Mouse (Mus musculus) heart, embryonic 13.5 days (tissue): Measurements from ENCODE around the gene Tesc. TPM values are rescaled to one million over a fixed set of nuclear protein-coding genes. Genes with fewer than 3 reads are reported as not detected.

Source experiments
- ATAC-seq: fragments of 200-750 bp; cut with Nextera tagmentation; 2 replicates; pipeline ENCODE4 v1.8.0; 2017; ENCODE audit warnings: moderate TSS enrichment; ENCODE audit not compliant: insufficient number of reproducible peaks, low FRiP score, low TSS enrichment; ENCODE audit errors: extremely low read depth
- H3K27ac ChIP-seq: fragments of 300-500 bp; sonication (generic); replicated peaks from 2 replicates; pipeline ENCODE4 v1.5.1; 2015; ENCODE audit warnings: moderate library complexity, mild to moderate bottlenecking, inconsistent platforms
- H3K27me3 ChIP-seq: fragments of 300-500 bp; sonication (generic); replicated peaks from 2 replicates; pipeline ENCODE4 v1.6.1; 2015; ENCODE audit warnings: mild to moderate bottlenecking, inconsistent platforms
- H3K36me3 ChIP-seq: fragments of 300-500 bp; sonication (generic); 2 replicates; pipeline ENCODE4 v1.6.1; 2015; ENCODE audit warnings: mild to moderate bottlenecking, inconsistent platforms
- H3K4me1 ChIP-seq: fragments of 300-500 bp; sonication (generic); 2 replicates; pipeline ENCODE4 v1.6.1; 2015; ENCODE audit warnings: inconsistent platforms
- H3K4me2 ChIP-seq: fragments of 300-500 bp; sonication (generic); 2 replicates; pipeline ENCODE4 v1.6.1; 2015; ENCODE audit warnings: inconsistent platforms, mild to moderate bottlenecking, moderate library complexity
- H3K4me3 ChIP-seq: fragments of 300-500 bp; sonication (generic); 2 replicates; pipeline ENCODE4 v1.5.1; 2015; ENCODE audit warnings: moderate library complexity, mild to moderate bottlenecking, inconsistent platforms
- H3K9ac ChIP-seq: fragments of 300-500 bp; sonication (generic); 2 replicates; pipeline ENCODE4 v1.6.1; 2015; ENCODE audit warnings: inconsistent platforms, mild to moderate bottlenecking, moderate library complexity
- H3K9me3 ChIP-seq: fragments of 300-500 bp; sonication (generic); 2 replicates; pipeline ENCODE4 v1.6.1; 2016; ENCODE audit warnings: inconsistent platforms
- WGBS: fragments of 180-500 bp; shearing (Covaris S2); methylation state at CpG from one replicate; pipeline ENCODE4 v1.1.7; 2015; ENCODE audit warnings: mixed read lengths; 5-methylcytosine and 5-hydroxymethylcytosine counted together
- polyA plus RNA-seq: library from polyadenylated mRNA; unstranded; fragments of >200 nt; fragmentation: Nextera tagmentation; extraction: Ambion mirVana; gene quantifications from 2 replicates; pipeline ENCODE4 v1.2.1, GENCODE M21; 2015

Tesc gene
- polyA plus RNA-seq, 1 experiment from 2014 or later = 17.8 TPM

DNA sequence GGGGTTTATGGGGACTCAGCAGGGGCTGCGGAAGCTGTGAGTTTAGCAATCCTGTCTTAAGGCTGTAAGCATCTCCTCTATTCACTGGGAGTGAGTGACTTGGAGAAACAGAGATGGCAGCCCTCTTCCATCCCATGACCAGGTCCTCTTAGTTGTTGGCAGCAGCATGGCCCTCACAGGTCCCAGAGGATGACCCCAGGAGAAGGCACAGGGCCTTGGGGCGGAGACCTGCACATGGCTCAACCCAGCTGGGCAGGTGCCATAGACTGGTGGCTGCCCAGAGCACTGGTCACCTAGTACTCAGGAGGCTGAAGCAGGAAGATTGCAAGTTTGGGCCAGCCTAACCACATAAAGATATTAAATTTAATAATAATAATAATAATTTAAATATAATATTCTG is 11.9 kb upstream of the Tesc start:
- WGBS = 82% methylated on average over 2 of the region's 2 CpGs
- Histone ChIP-seq H3K27ac (no peak overlapping the region), H3K27me3 (peaks cover 29% of the 10 kb centered on the region), H3K4me3 (no peak overlapping the region), H3K4me2 (no peak overlapping the region), H3K9me3 (no peaks in the 10 kb centered on the region), H3K36me3 (0 out of 2 replicates have a peak, but pooled peaks cover 3% of the 10 kb centered on the region), H3K9ac (no peak overlapping the region), H3K4me1 (peaks cover 16% of the 10 kb centered on the region)
- ATAC-seq = no peak

- 43% methylated on average over 5 of the region's 5 CpGs for WGBS
- peaks cover 29% of the 10 kb centered on the region for H3K27me3 ChIP-seq
- H3K9ac ChIP-seq = no peak overlapping the region
- H3K9me3 ChIP-seq = no peaks in the 10 kb centered on the region
- H3K4me2 ChIP-seq = no peak overlapping the region
- H3K4me3 ChIP-seq = no peak overlapping the region
- no peaks in the 10 kb centered on the region for H3K36me3 ChIP-seq
- ATAC-seq = no peak
- H3K4me1 ChIP-seq = peaks cover 9% of the 10 kb centered on the region
- no peak overlapping the region for H3K27ac ChIP-seq
These were observed 10.0 kb upstream of the Tesc start for GRCm38 (mm10) chr5:118017527-118017926.

GRCm38 (mm10) chr5:118019905-118020304 is 7.6 kb upstream of the Tesc start:
- H3K9ac ChIP-seq = no peak overlapping the region

DNA sequence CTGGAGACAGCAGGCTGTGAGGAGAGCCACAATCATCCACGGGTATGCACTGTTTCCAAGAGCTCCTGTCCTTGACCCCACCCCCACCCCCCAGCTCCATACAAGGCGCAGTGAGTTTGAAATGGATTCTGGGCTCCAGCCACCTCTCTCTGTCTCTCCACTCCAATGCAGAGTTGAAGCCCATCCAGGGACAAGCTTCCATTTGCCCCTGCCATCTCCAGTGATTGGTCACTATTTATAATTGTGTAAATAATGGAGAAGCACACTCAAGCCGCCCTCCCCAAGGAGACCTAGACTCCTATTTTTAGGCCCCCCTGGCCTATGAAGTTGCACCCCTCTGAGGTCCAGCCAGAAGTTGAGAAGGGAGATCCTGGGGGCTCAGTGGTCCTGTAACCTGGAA is 4.5 kb upstream of the Tesc start:
- H3K9ac ChIP-seq = no peak overlapping the region
- H3K4me1 ChIP-seq = peaks cover 22% of the 10 kb centered on the region
- H3K27me3 ChIP-seq = peaks cover 41% of the 10 kb centered on the region
- no peak overlapping the region for H3K4me3 ChIP-seq
- H3K27ac ChIP-seq = no peak overlapping the region
- no peaks in the 10 kb centered on the region for H3K9me3 ChIP-seq
- WGBS = 51% methylated on average over 3 of the region's 3 CpGs
- H3K36me3 ChIP-seq = no peaks in the 10 kb centered on the region
- no peak for ATAC-seq
- H3K4me2 ChIP-seq = no peak overlapping the region

More at GRCm38 (mm10) chr5:118019905-118020304, 7.6 kb upstream of the Tesc start:
- Histone ChIP-seq H3K4me1 (peaks cover 5% of the 10 kb centered on the region), H3K27me3 (peaks cover 19% of the 10 kb centered on the region), H3K4me2 (no peak overlapping the region), H3K36me3 (no peaks in the 10 kb centered on the region), H3K27ac (no peak overlapping the region), H3K9me3 (no peaks in the 10 kb centered on the region), H3K4me3 (no peak overlapping the region)
- WGBS = 51% methylated on average over 11 of the region's 11 CpGs
- ATAC-seq = no peak

GRCm38 (mm10) chr5:118025880-118026279 is 1.7 kb upstream of the Tesc start:
- 10% methylated on average over 12 of the region's 12 CpGs for WGBS
- 0 out of 2 replicates have a peak overlapping the region, but pooled peaks have one; percentile 81 for H3K9ac ChIP-seq
- no peak for ATAC-seq
- no peaks in the 10 kb centered on the region for H3K36me3 ChIP-seq
- peaks cover 38% of the 10 kb centered on the region for H3K4me1 ChIP-seq
- H3K27ac ChIP-seq = no peak overlapping the region
- H3K4me2 ChIP-seq = peak overlapping the region; percentile 96
- H3K27me3 ChIP-seq = peaks cover 58% of the 10 kb centered on the region
- H3K9me3 ChIP-seq = no peaks in the 10 kb centered on the region
- no peak overlapping the region for H3K4me3 ChIP-seq

- WGBS = 1% methylated on average over 13 of the region's 13 CpGs
- Histone ChIP-seq H3K9ac (peak overlapping the region; percentile 81; the same call in 1 of the 2 replicates), H3K4me3 (peak overlapping the region; percentile 65), H3K4me1 (peaks cover 43% of the 10 kb centered on the region), H3K27ac (no peak overlapping the region), H3K27me3 (peaks cover 62% of the 10 kb centered on the region), H3K4me2 (peak overlapping the region; percentile 96), H3K9me3 (no peaks in the 10 kb centered on the region), H3K36me3 (no peaks in the 10 kb centered on the region)
- ATAC-seq = no peak
These were observed 1.2 kb upstream of the Tesc start for GRCm38 (mm10) chr5:118026343-118026742.

GRCm38 (mm10) chr5:118027101-118027697 is 344 bp upstream of the Tesc start:
- Histone ChIP-seq H3K9me3 (no peaks in the 10 kb centered on the region), H3K36me3 (no peaks in the 10 kb centered on the region), H3K9ac (peak overlapping the region; percentile 81), H3K27me3 (peaks cover 65% of the 10 kb centered on the region), H3K4me3 (peak overlapping the region; percentile 65), H3K4me1 (peaks cover 46% of the 10 kb centered on the region), H3K27ac (no peak overlapping the region), H3K4me2 (peak overlapping the region; percentile 96)
- WGBS = 1% methylated on average over 39 of the region's 39 CpGs
- no peak for ATAC-seq

GRCm38 (mm10) chr5:118028191-118029034 is 870 bp downstream of the Tesc start:
- Histone ChIP-seq H3K27ac (no peak overlapping the region), H3K4me2 (peak overlapping the region; percentile 96), H3K9me3 (no peaks in the 10 kb centered on the region), H3K36me3 (no peaks in the 10 kb centered on the region), H3K4me1 (peaks cover 51% of the 10 kb centered on the region), H3K4me3 (peak overlapping the region; percentile 65), H3K9ac (peak overlapping the region; percentile 81), H3K27me3 (peaks cover 65% of the 10 kb centered on the region)
- no peak for ATAC-seq
- WGBS = under 1% methylated on average over 79 of the region's 79 CpGs

- no peaks in the 10 kb centered on the region for H3K9me3 ChIP-seq
- no peaks in the 10 kb centered on the region for H3K36me3 ChIP-seq
- H3K27ac ChIP-seq = no peak overlapping the region
- peaks cover 65% of the 10 kb centered on the region for H3K27me3 ChIP-seq
- peak overlapping the region; percentile 65 for H3K4me3 ChIP-seq
- WGBS = 6% methylated on average over 12 of the region's 12 CpGs
- ATAC-seq = peak; percentile 29; the same call in 1 of the 2 replicates
- peak overlapping the region; percentile 81 for H3K9ac ChIP-seq
- peak overlapping the region; percentile 96 for H3K4me2 ChIP-seq
- peaks cover 57% of the 10 kb centered on the region for H3K4me1 ChIP-seq
These were observed 1.5 kb downstream of the Tesc start for GRCm38 (mm10) chr5:118029035-118029408.

- peak overlapping the region; percentile 96 for H3K4me2 ChIP-seq
- ATAC-seq = no peak
- H3K9me3 ChIP-seq = no peaks in the 10 kb centered on the region
- peak overlapping the region; percentile 62 for H3K9ac ChIP-seq
- no peak overlapping the region for H3K27ac ChIP-seq
- H3K4me1 ChIP-seq = peaks cover 58% of the 10 kb centered on the region
- H3K36me3 ChIP-seq = no peaks in the 10 kb centered on the region
- peaks cover 65% of the 10 kb centered on the region for H3K27me3 ChIP-seq
- peak overlapping the region; percentile 65 for H3K4me3 ChIP-seq
- 1% methylated on average over 10 of the region's 10 CpGs for WGBS
These were observed 1.9 kb downstream of the Tesc start for GRCm38 (mm10) chr5:118029420-118029819.

- H3K27me3 ChIP-seq = peaks cover 65% of the 10 kb centered on the region
- H3K27ac ChIP-seq = no peak overlapping the region
- ATAC-seq = no peak
- no peaks in the 10 kb centered on the region for H3K36me3 ChIP-seq
- H3K4me1 ChIP-seq = peaks cover 58% of the 10 kb centered on the region
- no peak overlapping the region for H3K9ac ChIP-seq
- peaks cover 7% of the 10 kb centered on the region for H3K9me3 ChIP-seq
- H3K4me2 ChIP-seq = peak overlapping the region; percentile 96; the same call in 1 of the 2 replicates
- WGBS = 78% methylated on average over 9 of the region's 9 CpGs
- H3K4me3 ChIP-seq = no peak overlapping the region
These were observed 2.6 kb downstream of the Tesc start for GRCm38 (mm10) chr5:118030022-118030675.
